Mouse (Mus musculus): ENCODE results near the gene Ube2a.
"Not testable (repeated sequence)": the region's sequence is repeated elsewhere in the genome, so short reads cannot be mapped to it uniquely, and the experiment has no call there.

Gene Ube2a

DNA sequence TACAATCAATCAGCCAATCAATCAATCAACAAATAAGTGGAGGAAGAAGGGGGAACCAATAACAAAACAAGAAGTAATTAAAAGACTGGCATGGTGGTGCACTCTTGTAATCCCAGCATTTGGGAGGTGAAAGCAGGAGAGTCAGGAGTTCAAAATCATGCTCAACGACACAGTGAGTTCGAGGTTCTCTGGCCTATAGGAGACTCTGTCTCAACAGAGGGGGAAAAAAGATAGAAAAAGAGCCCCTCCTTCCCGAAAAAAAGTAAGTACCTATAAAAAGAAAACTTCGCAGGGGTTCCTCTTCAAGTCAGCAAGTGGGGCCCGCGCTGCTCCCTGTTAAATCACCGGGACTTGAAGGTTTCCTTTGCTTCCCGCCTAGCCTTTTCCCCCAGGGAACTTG is at the start of gene Ube2a, which contains the start of gene C330007P06Rik:
TSS of gene Ube2a (plus strand) at position 136 of the 400 bp plus-strand sequence.
TSS of gene C330007P06Rik (minus strand) at position 347 of the 400 bp plus-strand sequence.
- no peak for DNase-seq (ENCODE audit: low read depth, low spot score)

GRCm38 (mm10) chrX:36823932-36824711 is 49.6 kb upstream of the Ube2a start:
- no peak for DNase-seq (ENCODE audit: low read depth, low spot score)

DNA sequence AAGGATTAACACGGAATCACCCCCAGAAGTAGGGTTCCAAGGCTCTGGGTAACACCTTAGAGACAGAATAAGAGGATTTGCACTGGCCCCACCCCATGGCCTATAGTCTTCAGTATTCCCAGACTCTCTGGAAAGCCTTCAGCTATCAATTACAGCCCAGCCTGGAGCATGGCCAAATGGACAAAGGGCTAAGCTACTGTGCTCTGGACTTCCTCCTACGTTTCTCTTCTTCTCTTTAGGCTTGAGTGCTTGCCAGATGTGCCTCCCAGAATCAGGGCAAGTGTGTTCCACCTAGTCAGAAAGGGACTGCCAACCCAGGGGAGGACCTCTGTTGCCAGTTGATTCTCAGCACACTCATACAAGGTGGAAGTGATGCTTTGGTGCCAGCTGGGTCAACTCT is 48.7 kb upstream of the Ube2a start:
- no peak for DNase-seq (ENCODE audit: low read depth, low spot score)

DNA sequence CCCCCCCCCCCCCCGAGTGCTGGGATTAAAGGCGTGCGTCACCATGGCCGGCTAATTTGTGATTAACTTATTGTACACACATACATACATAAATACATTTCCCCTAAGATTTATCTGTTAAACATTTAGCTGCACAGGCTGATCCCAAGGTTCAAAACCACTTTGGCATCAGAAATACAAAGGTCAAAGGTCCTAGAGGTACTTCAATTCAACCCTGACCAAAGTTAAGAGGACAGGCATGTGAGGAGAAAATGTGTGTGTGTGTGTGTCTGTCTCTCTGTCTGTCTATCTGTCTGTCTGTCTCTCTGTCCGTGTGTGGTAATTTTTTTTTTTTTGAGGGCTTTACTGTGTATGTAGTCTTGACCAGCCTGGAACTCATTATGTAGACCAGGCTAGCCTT is 46.8 kb upstream of the Ube2a start:
- DNase-seq (ENCODE audit: low read depth, low spot score): no peak

GRCm38 (mm10) chrX:36830271-36830670 is 43.4 kb upstream of the Ube2a start:
- DNase-seq (ENCODE audit: low read depth, low spot score): no peak

DNA sequence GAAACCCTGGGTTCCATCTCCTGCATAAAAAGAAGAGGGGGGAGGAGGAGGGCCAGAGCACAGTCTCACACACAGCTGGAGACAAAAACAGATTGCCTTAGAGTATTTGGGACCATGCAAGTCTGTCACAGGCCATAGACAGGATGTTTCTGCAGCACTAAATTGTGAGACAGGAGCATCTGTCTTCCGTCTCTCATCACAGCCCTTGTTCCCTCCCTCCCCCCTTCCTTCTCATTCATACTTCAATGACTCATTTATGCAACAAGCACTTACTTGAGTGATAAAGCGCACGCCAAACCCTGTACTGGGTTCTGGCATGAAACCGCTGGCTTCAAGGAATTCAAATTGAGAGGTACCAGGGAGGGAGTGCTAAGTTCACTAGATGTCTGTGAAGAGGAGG is 42.1 kb upstream of the Ube2a start:
- DNase-seq (ENCODE audit: low read depth, low spot score): no peak

DNA sequence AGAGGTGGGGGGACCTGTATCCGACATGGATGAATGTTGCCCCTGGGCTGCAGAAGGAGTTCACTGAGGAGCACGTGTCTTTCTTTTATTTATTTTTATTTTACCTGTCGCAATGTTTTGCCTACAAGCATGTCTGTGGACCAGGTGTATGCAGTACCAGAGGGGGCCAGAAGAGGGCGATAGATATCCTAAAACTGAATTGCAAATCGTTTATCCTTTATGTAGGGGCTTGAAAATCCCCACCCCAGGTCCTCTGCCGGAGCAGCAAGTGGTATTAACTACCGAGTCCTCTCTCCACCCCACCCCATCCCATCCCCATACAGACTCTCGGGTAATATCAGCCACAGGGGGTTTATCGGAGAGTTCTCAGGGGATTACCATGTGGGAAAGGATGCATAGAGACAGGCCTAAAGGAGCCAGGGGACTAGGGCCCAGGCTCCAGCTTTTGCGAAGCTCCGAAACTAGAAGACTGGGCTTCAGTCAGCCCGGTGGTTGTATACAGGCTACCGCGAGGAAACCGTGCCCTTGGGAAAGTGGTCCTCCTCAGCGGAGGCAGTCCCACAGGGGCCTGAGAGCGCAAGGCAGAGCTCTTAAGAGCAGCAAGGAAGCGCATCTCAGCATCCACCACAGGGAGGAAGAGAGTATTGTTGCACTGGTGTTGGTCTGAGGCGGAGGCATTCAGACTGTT is 40.2 kb upstream of the Ube2a start:
- peak; percentile 82 for DNase-seq (ENCODE audit: low read depth, low spot score)

DNA sequence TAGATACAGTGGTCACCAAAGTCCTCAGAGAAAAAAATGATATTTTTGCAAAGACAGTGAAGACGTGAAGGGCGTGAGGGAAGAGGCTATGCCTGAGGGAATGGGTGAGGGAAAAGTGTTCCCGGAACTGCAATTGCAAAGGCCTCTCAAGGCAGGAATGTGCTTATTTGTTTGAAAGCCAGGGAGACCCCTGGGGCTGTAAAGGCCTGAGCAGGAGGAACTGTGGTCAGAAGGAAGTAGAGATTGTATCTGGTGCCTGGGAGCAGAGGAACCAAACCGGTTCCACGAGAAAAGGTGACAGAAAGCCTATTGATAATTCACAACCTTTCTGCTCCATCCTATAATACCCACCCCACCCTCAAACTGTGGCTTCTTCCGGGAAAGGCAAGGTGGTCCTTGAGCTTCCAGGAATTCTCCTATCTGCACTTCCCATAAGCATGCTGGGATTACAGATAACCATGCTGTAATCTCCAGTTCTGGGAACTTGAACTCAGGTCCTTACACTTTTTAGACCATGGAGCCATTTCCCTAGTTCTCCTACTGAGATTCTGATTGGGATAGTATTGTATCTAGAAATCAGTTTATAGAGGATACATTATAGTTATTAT is 36.5 kb upstream of the Ube2a start:
- no peak for DNase-seq (ENCODE audit: low read depth, low spot score)

DNA sequence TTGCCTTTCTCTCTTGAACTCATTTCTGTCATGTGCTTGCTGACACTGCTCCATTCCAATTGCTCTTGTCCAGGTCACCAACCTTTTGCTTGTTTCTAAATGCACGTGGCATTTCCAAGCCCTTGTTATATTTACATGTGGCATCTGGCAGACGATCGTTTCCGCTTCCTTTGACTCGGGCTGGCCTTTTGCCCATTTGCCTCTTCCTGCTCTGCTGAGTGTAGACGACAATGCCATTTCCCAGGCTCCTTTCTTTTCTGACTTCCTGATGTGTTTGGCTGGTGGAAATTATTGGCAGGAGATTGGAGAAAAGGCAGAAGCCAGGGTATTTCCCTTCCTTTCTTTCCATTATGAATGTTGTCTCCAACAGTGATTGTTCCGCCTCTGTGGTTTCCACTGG is 34.3 kb upstream of the Ube2a start:
- DNase-seq (ENCODE audit: low read depth, low spot score): no peak

- no peak for DNase-seq (ENCODE audit: low read depth, low spot score)
Measured at GRCm38 (mm10) chrX:36841698-36842097, 32.0 kb upstream of the Ube2a start.

DNA sequence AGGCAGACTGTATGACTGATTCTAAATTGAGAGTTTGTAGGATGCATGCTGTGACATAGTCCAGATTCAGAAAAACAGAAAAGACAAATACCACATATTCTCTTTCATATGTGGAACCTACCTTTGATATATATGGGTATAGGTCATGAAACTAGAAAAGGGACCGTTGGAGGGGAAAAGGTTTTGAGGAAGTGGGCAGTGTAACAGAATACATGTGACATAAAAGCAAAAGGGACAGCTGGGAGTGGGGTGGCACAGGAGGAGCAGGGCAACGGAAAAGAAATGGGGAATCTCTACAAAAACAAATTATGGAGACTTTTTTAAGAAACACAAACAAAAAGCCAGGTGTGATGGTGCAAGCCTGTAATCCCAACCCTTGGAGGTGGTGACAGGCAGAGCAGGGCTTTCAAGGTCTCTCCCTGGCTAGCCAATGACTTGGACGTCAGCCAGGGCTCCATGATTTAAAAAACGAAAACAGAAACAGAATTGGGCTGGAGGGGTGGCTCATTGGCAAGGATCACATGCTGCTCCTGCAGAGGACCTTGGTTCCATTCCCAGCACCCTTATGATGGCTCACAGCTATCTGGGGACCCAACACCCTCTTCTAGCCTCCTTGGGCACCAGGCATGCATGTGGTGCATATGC is 30.2 kb upstream of the Ube2a start:
- no peak for DNase-seq (ENCODE audit: low read depth, low spot score)

DNA sequence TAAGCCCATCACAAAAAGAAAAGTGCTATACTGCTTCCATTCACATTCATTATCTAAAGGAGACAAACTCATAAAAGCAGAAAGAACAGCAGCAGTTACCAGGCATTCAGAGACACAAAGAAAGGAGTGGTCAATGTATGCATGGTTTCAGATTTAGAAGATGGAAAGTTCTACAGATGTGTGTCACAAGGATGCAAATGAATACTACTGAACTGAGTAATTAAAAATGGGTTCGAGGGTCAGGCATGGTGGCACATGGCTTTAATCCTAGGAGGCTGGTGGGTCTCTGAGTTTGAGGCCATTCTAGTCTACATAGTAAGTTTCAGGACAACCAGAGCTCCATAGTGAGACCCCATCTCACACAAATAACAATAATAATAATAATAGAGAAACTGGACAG is 26.5 kb upstream of the Ube2a start:
- DNase-seq (ENCODE audit: low read depth, low spot score): no peak

- no peak for DNase-seq (ENCODE audit: low read depth, low spot score)
Measured at GRCm38 (mm10) chrX:36852631-36853030, 21.1 kb upstream of the Ube2a start.

GRCm38 (mm10) chrX:36863766-36864608 is 9.7 kb upstream of the Ube2a start:
- peak; percentile 72 for DNase-seq (ENCODE audit: low read depth, low spot score)

DNA sequence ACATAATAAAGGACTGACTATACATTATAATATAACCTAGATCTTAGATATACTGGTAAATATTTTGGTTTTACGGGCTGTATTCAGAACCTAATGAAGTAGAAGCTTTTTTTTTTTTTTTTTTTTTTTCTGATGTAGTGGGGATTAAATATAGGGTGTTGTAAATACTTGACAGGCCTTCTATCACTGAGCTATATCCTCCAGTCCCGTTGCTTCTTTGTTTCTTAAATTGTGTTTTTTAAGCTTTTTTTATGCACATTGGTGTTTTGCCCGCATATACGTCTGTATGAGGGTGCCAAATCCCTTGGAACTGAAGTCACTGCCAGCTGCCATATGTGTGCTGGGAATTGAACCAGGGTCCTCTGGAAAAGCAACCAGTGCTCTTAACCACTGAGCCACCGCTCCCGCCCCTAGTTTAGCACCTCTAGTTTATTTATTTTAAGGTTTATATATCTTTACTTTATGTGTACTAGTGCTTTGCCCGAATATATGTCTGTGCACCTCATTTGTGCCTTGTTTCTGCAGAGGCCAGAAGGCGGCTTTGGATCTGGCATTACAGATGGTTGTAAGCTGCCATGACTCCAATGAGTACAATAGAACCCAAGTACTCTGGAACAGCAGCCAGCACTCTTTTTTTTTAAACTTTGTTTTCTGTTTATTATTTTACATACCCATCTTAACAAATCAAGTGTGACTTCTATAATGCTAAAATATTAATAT is 8.9 kb upstream of the Ube2a start:
- no peak for DNase-seq (ENCODE audit: low read depth, low spot score)

DNA sequence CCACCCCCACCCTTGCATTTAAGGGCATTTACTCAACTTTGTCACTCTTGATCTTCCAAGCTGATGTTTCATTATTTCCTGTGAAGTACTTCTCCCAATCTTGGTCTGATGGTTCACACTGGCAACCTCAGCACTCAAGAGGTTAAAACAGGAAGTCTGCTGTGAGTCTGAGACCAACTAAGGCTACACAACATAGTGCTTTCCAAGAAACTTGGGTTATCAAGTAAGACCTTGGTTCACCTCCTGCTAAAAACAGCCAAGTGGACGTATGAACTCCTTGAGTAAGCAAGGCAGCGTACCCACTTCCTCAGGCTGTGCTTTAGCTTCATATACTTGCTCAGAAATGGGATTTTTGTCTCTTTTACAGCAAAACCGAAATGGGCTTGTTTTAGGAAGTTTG is 3.3 kb upstream of the Ube2a start:
- no peak for DNase-seq (ENCODE audit: low read depth, low spot score)

- DNase-seq (ENCODE audit: low read depth, low spot score): peak; percentile 79
Measured at GRCm38 (mm10) chrX:36874178-36874696, 537 bp downstream of the Ube2a start.

GRCm38 (mm10) chrX:36874704-36875128 is 1.0 kb downstream of the Ube2a start:
- DNase-seq (ENCODE audit: low read depth, low spot score): peak; percentile 5

GRCm38 (mm10) chrX:36884719-36885118 is 11.0 kb downstream of the Ube2a start:
- no peak for DNase-seq (ENCODE audit: low read depth, low spot score)

GRCm38 (mm10) chrX:36898931-36899330 is 25.2 kb downstream of the Ube2a start:
- not testable (repeated sequence) for DNase-seq (ENCODE audit: low read depth, low spot score)
